Mouse (Mus musculus) hindbrain, postnatal 0 days (tissue): ENCODE data around the gene 1810055G02Rik. TPM values are rescaled to one million over a fixed set of nuclear protein-coding genes. Genes with fewer than 3 reads are reported as not detected.

Source experiments
- ATAC-seq: fragments of 200-750 bp; cut with Nextera tagmentation; 2 replicates; pipeline ENCODE4 v1.8.0; 2017; ENCODE audit warnings: mild to moderate bottlenecking, moderate TSS enrichment, moderate library complexity
- DNase-seq: peaks from one replicate; pipeline ENCODE4 v3.0.0-alpha.2; 2015; ENCODE audit warnings: low spot score
- H3K27ac ChIP-seq: fragments of 300-500 bp; sonication (generic); 2 replicates; pipeline ENCODE4 v1.5.1; 2014; ENCODE audit warnings: mild to moderate bottlenecking
- H3K27me3 ChIP-seq: fragments of 300-500 bp; sonication (generic); 2 replicates; pipeline ENCODE4 v1.6.1; 2014; ENCODE audit warnings: low read length, mixed read lengths; ENCODE audit not compliant: insufficient read depth
- H3K36me3 ChIP-seq: fragments of 300-500 bp; sonication (generic); 2 replicates; pipeline ENCODE4 v1.6.1; 2014; ENCODE audit warnings: low read length, mixed read lengths; ENCODE audit not compliant: insufficient read depth
- H3K4me1 ChIP-seq: fragments of 300-500 bp; sonication (generic); 2 replicates; pipeline ENCODE4 v1.6.1; 2014; ENCODE audit warnings: antibody characterized with exemption, low read length, mixed read lengths; ENCODE audit not compliant: insufficient read depth
- H3K4me2 ChIP-seq: fragments of 300-500 bp; sonication (generic); 2 replicates; pipeline ENCODE4 v1.6.1; 2014; ENCODE audit warnings: low read depth, mild to moderate bottlenecking, low read length, moderate library complexity, mixed read lengths
- H3K4me3 ChIP-seq: fragments of 300-500 bp; sonication (generic); 2 replicates; pipeline ENCODE4 v1.5.1; 2014; ENCODE audit warnings: low read length
- H3K9ac ChIP-seq: fragments of 300-500 bp; sonication (generic); replicated peaks from 2 replicates; pipeline ENCODE4 v1.6.1; 2014; ENCODE audit warnings: mild to moderate bottlenecking, low read length, moderate library complexity, mixed read lengths
- H3K9me3 ChIP-seq: fragments of 300-500 bp; sonication (generic); 2 replicates; pipeline ENCODE4 v1.6.1; 2016; ENCODE audit warnings: low read length, mixed read lengths
- CTCF ChIP-seq: IDR thresholded peaks from 2 replicates; pipeline ENCODE4 v1.5.1; 2016; ENCODE audit warnings: antibody characterized with exemption, control low read depth, low read depth
- WGBS: fragments of 180-500 bp; shearing (Covaris S2); extraction: QIAGEN DNeasy Blood & Tissue Kit; methylation state at CpG from one replicate; pipeline ENCODE4 v1.1.7; 2014; 5-methylcytosine and 5-hydroxymethylcytosine counted together
- polyA plus RNA-seq: library from polyadenylated mRNA; unstranded; fragments of >200 nt; fragmentation: Nextera tagmentation; extraction: Ambion mirVana; gene quantifications from 2 replicates; pipeline ENCODE4 v1.2.1, GENCODE M21; 2015
- total RNA-seq: library from RNA; depleted of rRNA; stranded (reverse); fragments of >200 nt; gene quantifications from 2 replicates; pipeline ENCODE4 v1.2.3, GENCODE M21; 2014; rRNA removed

Gene 1810055G02Rik
- total RNA-seq (57.7 and 60.8 TPM in 2 replicates), polyA plus RNA-seq (33.3 and 37.2 TPM in 2 replicates)

DNA sequence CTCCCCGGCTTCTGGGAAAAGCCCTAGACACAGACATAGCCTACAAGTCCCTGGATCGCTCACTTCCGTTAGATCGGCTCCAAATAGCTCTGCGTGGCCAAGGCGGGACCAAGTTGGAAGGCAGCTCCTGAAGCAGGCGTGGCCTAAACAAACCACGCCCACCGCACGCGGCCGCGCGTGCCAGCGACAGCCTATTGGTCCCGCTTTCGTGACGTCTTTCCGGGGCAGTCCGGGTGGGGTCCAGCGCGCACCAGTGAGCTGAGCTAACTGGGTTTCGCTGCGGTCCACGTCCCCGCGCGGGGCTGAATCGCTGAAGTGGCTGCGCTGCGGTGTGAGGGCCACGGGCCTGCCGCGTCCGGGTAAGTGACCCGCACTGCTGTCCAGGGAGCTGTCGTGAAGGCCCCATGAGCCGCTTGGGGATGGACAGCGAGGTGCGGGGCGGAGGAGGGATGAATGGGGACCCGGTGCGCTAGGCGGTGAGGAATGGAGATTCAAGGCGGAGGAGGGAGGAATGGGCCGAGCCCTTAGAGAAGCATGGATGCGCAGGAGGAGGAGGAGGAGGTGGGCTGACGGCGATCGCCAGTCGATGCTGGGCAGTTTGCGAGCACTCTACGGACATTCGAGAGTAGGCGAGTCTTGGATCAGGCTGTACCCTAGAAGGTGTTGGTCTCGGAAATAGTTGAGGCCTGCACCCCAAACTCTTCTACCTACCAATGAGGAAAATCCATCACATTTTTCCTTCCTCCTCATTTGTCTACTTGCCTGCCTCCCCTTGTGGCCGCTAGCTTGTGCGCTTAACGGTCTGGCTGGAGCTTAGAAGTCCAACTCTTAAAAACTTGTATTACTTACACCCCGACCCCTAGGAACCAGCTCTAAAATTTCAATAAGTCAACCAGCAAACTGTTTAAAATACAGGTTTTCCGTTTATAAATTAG lies at the start of gene 1810055G02Rik:
Gene 1810055G02Rik, plus strand, starts transcription at position 216 of the 935 bp plus-strand sequence.
- H3K9ac ChIP-seq = peak within 1 kb of the TSS; percentile 81
- H3K27ac ChIP-seq = peak within 1 kb of the TSS; percentile 88
- H3K36me3 ChIP-seq = no peaks in the 10 kb centered on the region
- peaks cover 8% of the 10 kb centered on the region; the same call in 1 of the 2 replicates for H3K4me1 ChIP-seq
- under 1% methylated on average over 61 of the region's 61 CpGs for WGBS
- H3K4me2 ChIP-seq = peak within 1 kb of the TSS; percentile 70
- H3K4me3 ChIP-seq = peak within 1 kb of the TSS; percentile 84
- ATAC-seq = peak; percentile 99
- TF ChIP-seq CTCF = peak; percentile 44
- DNase-seq = peak; percentile 98
- H3K9me3 ChIP-seq = no peaks in the 10 kb centered on the region
- H3K27me3 ChIP-seq = no peaks in the 10 kb centered on the region

DNA sequence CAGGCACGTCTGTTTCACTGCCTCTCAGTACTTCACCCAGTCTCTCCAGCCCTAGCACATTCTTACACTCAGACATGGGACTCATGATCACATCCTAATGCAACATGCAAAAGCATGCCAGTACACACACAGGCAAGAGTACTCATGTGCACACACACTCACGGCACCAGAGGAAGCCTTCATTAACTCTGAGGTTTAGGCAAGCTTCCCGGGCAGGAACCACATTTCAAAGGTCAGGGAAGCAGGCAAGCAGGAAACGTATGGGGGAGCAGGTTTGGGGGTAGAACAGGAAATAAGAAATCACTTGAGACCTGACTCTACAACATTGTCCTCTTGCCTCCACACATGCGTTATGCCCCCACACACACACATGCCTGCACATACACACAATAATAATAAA lies 42.6 kb upstream of the 1810055G02Rik start:
- H3K27me3 ChIP-seq = no peaks in the 10 kb centered on the region
- no peak overlapping the region for H3K4me3 ChIP-seq
- H3K9ac ChIP-seq = no peak overlapping the region
- no peak for DNase-seq
- ATAC-seq = no peak
- no peak for TF ChIP-seq CTCF
- H3K36me3 ChIP-seq = no peaks in the 10 kb centered on the region
- 65% methylated on average over 5 of the region's 5 CpGs for WGBS
- no peaks in the 10 kb centered on the region for H3K4me1 ChIP-seq
- H3K9me3 ChIP-seq = no peaks in the 10 kb centered on the region
- no peak overlapping the region for H3K4me2 ChIP-seq
- no peak overlapping the region for H3K27ac ChIP-seq

DNA sequence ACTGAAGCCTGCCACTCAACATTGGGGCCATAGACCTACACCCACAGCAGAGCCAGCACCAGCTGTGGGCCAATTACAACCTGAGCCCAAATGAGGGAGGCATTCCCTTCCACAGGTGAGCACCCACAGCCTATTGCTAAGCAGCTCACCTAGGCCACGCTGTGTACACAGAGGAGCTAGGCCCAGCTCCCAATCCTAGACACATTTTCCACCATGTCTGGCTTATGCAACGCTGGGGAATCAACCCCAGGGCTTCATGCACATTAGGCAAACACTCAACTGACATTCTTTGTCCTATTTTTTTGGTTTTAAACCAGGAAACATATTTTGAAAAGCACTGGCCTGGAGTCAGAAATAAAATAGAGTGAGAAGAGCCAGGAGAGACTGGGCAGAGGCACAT lies 41.5 kb upstream of the 1810055G02Rik start:
- no peak for TF ChIP-seq CTCF
- no peak overlapping the region for H3K27ac ChIP-seq
- ATAC-seq (no peak), DNase-seq (no peak)
- no peak overlapping the region for H3K9ac ChIP-seq
- H3K27me3 ChIP-seq = no peaks in the 10 kb centered on the region
- no peak overlapping the region for H3K4me2 ChIP-seq
- H3K36me3 ChIP-seq = no peaks in the 10 kb centered on the region
- no peaks in the 10 kb centered on the region for H3K4me1 ChIP-seq
- H3K9me3 ChIP-seq = no peaks in the 10 kb centered on the region
- H3K4me3 ChIP-seq = no peak overlapping the region
- WGBS = 76% methylated on average over 2 of the region's 2 CpGs

DNA sequence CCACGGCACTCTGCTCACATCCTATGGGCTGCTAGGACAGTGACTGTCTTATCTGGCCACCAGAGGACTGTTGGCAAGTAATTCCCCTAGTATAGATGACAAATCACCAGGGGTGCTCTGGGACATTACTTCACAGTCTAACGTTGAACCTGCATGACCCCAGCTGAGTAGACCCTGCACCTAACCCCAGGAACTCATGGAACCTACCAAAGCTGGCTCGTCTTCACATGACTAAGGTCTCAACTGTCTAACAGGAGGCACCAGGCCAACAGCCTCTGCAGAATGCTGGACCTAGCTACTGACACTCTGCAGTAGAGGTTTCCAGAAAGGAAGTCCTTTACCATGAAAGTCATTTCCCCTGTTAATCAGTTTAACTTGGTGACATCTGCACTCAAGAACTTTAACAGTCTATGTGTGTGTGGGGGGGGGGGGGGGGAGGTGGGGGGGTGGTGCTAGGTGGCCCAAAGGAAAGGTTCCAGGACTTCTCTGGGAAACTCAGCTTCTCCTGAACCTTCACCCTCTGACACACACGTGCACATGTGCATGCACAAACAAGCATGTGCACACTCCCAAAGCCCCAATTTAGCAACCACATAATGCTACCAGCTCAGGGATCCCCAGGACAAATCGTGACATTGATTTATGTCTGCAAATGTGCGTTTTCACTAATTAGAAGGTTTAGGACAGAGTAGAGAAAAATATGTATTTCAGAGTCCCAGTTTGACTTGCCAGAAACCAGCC lies 40.8 kb upstream of the 1810055G02Rik start:
- no peak overlapping the region for H3K4me3 ChIP-seq
- no peaks in the 10 kb centered on the region for H3K27me3 ChIP-seq
- H3K9ac ChIP-seq = no peak overlapping the region
- no peak overlapping the region for H3K27ac ChIP-seq
- no peak overlapping the region for H3K4me2 ChIP-seq
- H3K36me3 ChIP-seq = no peaks in the 10 kb centered on the region
- no peaks in the 10 kb centered on the region for H3K4me1 ChIP-seq
- no peak for ATAC-seq
- DNase-seq = no peak
- TF ChIP-seq CTCF = no peak
- no peaks in the 10 kb centered on the region for H3K9me3 ChIP-seq
- WGBS = 70% methylated on average over 6 of the region's 6 CpGs

DNA sequence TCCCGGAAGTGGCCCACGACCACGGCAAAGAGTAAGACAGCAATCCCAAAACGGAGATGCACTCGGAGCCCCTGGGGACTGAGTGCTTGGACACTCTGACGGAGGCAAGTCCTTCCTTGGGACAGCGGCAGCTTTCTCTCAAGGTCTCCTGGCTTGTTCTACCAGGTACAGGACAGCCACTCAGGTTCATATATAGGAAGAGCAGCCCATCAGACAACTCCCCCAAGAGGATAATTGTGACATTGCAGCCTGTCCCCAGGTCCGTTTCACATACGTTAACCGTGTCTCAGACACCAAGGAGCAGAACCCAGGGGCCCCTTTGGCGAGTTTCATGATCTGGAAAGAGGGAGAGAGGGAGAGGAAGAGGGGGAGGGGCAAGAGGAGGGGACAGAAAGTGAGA lies 40.1 kb upstream of the 1810055G02Rik start:
- Histone ChIP-seq H3K9me3 (no peaks in the 10 kb centered on the region), H3K4me1 (no peaks in the 10 kb centered on the region), H3K4me2 (no peak overlapping the region), H3K9ac (no peak overlapping the region), H3K27me3 (no peaks in the 10 kb centered on the region), H3K36me3 (no peaks in the 10 kb centered on the region), H3K4me3 (no peak overlapping the region), H3K27ac (no peak overlapping the region)
- 76% methylated on average over 11 of the region's 11 CpGs for whole genome bisulfite sequencing
- 0 out of 2 replicates have a peak, but pooled peaks have one; percentile 23 for TF ChIP-seq CTCF
- DNase-seq (no peak), ATAC-seq (no peak)

DNA sequence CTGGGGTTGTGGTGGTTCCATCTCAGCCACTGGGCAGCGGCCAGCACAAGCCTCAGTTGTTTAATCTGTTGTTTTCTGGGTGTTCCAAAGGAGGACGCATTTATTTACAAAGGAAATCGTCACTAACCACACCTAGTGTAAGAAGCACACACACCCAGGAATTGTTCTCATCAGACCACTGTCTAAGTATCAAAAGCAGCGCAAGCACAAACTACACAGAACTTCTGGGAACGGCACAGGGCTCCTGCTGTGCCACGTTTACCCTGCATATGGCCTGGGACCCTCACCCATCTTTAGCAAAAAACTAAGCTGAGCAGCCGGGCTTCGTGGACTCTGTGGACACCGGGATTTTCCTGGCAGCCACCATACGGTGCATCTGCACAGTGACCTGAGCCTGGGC lies 39.5 kb upstream of the 1810055G02Rik start:
- 69% methylated on average over 10 of the region's 10 CpGs for WGBS
- ATAC-seq (no peak), DNase-seq (no peak)
- H3K9ac ChIP-seq = no peak overlapping the region
- H3K27me3 ChIP-seq = no peaks in the 10 kb centered on the region
- no peaks in the 10 kb centered on the region for H3K36me3 ChIP-seq
- 0 out of 2 replicates have a peak overlapping the region, but pooled peaks have one; percentile 4 for H3K27ac ChIP-seq
- no peak overlapping the region for H3K4me2 ChIP-seq
- TF ChIP-seq CTCF = no peak
- H3K9me3 ChIP-seq = 0 out of 2 replicates have a peak, but pooled peaks cover 2% of the 10 kb centered on the region
- H3K4me1 ChIP-seq = no peaks in the 10 kb centered on the region
- H3K4me3 ChIP-seq = no peak overlapping the region
